Mouse (Mus musculus): Measurements from ENCODE around the gene Mrps18a.

DNA sequence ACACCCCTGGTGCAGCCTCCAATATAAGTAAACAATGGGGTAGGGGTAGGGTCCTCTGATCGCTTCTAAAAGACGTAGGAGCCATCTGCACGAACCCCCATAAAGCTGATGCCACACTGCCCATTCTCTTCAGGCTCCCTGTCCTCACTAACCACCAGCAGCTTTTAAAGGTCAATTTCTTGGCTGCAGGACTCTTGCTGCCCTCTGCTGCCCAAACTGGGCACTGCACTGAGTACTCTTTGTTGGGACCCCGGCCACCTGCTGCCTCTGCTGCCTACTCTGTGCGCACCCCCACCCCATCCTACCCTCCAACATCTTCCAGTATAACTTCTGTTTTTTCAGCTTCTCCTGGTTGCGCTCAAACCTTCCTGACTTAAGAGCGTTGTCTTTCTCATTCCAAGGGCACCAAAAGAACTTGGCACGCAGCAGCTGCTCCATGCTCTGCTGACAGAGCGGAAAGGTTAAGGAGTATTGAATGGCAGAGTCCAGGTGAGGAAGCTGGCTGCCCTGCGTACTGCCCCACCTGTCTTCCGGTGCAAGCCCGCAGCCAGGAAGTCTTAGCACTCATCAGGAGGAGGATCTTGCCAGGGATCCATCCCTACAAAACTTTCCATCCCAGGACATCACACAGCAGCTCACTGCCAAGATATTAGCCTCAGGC is 21.4 kb downstream of the Mrps18a start:
- TF ChIP-seq TAL1 (IDR thresholded peaks at IDR 0.05; ENCODE audit: low read length) (no peak), GATA1 (IDR thresholded peaks at IDR 0.05; ENCODE audit: low read length) (no peak)
